Mouse (Mus musculus) embryonic stem cell, embryonic (primary cell): ENCODE measurements around the gene Unc13a.

ENCODE experiments used
- CTCF ChIA-PET, 4 experiments: fragments of 300-600 bp in 2 of 4; fragments of 350-600 bp in 2 of 4; sonication (Branson Sonifier 250); formaldehyde crosslinking; loops; one replicate each; lab custom pipeline; 2022; ENCODE audit warnings: inconsistent platforms in 2 of 4; lab: Charles Lee
- POLR2A ChIA-PET, 4 experiments: fragments of 300-600 bp in 2 of 4; fragments of 350-600 bp in 2 of 4; sonication (Branson Sonifier 250); formaldehyde crosslinking; loops; one replicate each; lab custom pipeline; 2022; ENCODE audit warnings: antibody characterized with exemption in 4 of 4, inconsistent platforms in 1 of 4; lab: Charles Lee

Gene Unc13a

DNA sequence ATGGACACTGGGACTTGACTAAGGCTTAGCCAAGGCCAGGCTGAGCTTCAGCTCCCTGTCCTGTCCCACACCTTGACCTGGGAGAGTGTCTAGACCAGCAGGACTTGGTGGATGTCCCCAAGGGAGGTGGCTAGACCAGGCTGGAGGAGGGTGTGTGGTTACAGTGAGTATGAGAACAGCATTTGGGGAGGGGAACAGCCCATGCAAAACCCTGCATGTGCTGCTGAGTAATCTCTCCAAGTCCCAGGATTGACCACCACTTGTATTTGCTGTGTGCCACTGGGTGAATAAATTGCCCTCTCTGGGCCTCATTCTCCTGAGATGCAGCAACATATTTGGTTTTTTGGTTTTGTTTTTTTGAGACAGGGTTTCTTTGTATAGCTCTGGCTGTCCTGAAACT is 73.2 kb downstream of the Unc13a start:
- ChIA-PET POLR2A (interaction anchor here in 2 of 4 experiments (0.8 to 3.9 kb wide), 9 partner anchors 13 to 40 kb away, joined by 3 to 17 read pairs (median 5); partner anchors contain the start of genes Colgalt1 (in 2 of the 2), Tmem221 (in 2 of the 2) and Slc27a1 (in 1 of the 2)), CTCF (interaction anchor here in 2 of 4 experiments (0.7 to 2.3 kb wide), 3 partner anchors 12 to 39 kb away, joined by 3 to 6 read pairs (median 3); partner anchors contain the start of gene Tmem221 (in 1 of the 2))

DNA sequence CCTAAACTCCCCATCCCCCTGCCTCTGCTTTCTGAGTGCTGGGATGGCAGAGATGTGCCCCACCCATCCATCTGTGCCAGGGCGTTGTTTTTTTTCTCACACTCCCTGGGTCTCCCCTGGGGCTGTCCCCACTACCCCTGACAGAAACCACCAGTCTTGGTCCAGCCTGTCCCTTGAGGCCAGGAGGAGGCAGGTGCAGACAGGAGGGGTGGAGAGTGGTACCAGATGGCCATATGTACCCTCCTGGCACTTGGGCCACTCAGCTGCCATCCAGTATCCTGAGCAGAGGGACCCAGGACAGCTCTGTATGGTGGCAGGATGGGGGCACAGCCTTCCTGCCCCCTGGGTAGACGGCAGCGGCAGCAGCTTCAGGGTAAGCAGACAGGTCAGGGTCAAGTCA is 74.1 kb downstream of the Unc13a start, which contains the start of gene Fam129c:
Fam129c (plus strand) TSS at position 198 of the 400 bp plus-strand sequence.
- ChIA-PET POLR2A (interaction anchor here in 2 of 4 experiments (1.0 to 3.9 kb wide), 4 partner anchors 14 to 39 kb away, joined by 5 to 17 read pairs (median 12); partner anchors contain the start of genes Colgalt1 (in 1 of the 2) and Tmem221 (in 1 of the 2)), CTCF (interaction anchor here in 3 of 4 experiments (0.6 to 3.3 kb wide), 3 partner anchors 34 to 896 kb away, joined by 5 to 37 read pairs (median 9); no protein-coding TSS in a partner anchor)

DNA sequence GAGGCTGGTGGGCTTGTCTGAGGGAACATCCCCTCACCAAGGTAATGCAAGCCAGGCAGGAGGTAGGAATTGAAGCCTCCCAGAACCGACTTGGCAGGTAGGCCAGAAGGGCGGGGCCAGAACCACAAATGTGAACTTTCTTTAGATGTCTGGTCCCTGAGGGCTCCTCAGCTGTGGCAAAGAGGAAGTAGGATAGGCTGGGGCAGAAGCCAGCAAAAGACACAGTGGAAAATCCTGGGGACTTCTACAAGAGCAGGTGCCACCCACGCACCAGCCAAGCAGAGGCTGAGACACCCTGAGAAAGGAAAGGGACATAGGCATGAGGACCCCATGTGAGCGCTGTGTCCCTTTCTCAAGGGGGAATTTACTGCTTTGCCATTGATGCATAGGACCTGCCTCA is 74.8 kb downstream of the Unc13a start:
- CTCF ChIA-PET: interaction anchor here (0.8 to 6.5 kb wide), 31 partner anchors 10 to 133 kb away, joined by 3 to 40 read pairs (median 5); partner anchors contain the start of genes Slc27a1 (in 2 of the 4), Colgalt1 (in 1 of the 4), Nxnl1 (in 1 of the 4) and Tmem221 (in 1 of the 4)
- POLR2A ChIA-PET: interaction anchor here in 3 of 4 experiments (0.9 to 6.7 kb wide), 12 partner anchors 14 to 38 kb away, joined by 3 to 104 read pairs (median 4); partner anchors contain the start of genes Colgalt1 (in 2 of the 3), Tmem221 (in 2 of the 3), Nxnl1 (in 1 of the 3) and Slc27a1 (in 1 of the 3)

DNA sequence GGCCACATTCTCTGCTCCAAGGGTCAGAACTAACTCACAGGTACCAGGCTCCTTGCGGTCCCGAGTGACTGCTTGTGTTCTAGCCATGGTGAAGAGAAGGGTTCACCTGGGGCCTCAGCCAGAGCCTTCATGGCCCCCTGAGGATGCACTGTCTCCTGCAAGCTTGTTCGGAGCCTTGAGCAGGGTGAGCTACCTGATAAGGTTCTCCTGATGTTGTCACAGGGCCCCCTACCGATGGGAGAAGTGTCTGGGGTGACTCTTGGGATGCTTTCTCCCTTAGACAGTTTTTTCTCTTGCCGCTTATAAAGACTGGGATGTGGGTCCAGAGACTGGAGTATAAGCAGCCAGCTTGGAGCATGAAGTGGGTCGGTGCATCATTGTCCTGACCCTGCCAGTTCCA is 75.2 kb downstream of the Unc13a start:
- ChIA-PET CTCF (interaction anchor here (0.6 to 6.5 kb wide), 54 partner anchors 9 to 190 kb away, joined by 3 to 40 read pairs (median 4); partner anchors contain the start of genes Colgalt1 (in 3 of the 4), Slc27a1 (in 3 of the 4), Tmem221 (in 2 of the 4) and Ankle1 (in 1 of the 4)), POLR2A (interaction anchor here (0.6 to 6.7 kb wide), 23 partner anchors 9 to 89 kb away, joined by 3 to 104 read pairs (median 3); partner anchors contain the start of genes Colgalt1 (in 2 of the 4), Tmem221 (in 2 of the 4), Nxnl1 (in 1 of the 4) and Slc27a1 (in 1 of the 4))

DNA sequence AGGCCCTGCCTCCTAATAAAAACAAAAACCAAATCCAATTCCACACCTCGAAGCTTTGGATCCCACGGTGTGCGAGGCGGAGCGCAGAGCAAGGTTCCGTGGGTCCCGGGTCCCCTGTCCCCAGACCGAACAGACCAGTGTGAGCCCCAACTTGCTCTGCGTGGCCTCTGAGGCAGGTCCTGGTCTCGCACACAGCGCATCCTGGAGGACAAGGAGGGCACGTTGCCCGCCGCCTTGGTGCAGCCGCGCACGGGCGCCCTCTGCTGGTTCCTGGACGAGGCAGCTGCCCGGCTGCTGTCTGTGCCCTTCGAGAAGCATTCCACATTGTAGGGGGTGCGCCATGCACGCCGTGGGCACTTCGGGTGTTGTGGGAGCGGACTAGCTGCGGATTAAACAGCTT is 75.7 kb downstream of the Unc13a start:
- ChIA-PET CTCF (interaction anchor here (0.6 to 6.5 kb wide), 54 partner anchors 9 to 190 kb away, joined by 3 to 40 read pairs (median 4); partner anchors contain the start of genes Colgalt1 (in 3 of the 4), Slc27a1 (in 3 of the 4), Tmem221 (in 2 of the 4) and Ankle1 (in 1 of the 4)), POLR2A (interaction anchor here (0.6 to 6.7 kb wide), 27 partner anchors 9 to 88 kb away, joined by 3 to 104 read pairs (median 3); partner anchors contain the start of genes Colgalt1 (in 2 of the 4), Slc27a1 (in 2 of the 4), Tmem221 (in 2 of the 4) and Nxnl1 (in 1 of the 4))

DNA sequence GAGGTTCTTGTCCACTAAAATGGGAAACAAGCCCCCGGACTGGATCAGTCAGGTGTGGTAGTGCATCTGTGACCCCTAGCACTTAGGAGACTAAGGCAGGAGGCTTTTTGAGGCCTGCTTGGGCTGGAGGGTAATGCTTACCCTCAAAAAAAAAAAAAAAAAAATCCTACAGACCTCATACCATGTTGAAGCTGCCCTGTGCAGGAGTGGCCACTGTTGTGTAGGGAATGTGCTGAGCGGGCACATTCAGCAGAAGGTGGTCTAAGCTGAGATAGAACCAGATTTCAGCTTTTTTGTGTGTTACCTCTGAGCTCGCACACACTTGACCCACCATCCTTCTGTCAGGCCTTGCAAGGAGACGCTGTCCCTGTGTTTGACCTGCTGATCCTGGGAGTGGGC is 77.2 kb downstream of the Unc13a start:
- POLR2A ChIA-PET: interaction anchor here in 3 of 4 experiments (0.6 to 6.7 kb wide), 13 partner anchors 9 to 82 kb away, joined by 3 to 104 read pairs (median 6); partner anchors contain the start of genes Slc27a1 (in 3 of the 3), Jak3 (in 1 of the 3) and Mvb12a (in 1 of the 3)

DNA sequence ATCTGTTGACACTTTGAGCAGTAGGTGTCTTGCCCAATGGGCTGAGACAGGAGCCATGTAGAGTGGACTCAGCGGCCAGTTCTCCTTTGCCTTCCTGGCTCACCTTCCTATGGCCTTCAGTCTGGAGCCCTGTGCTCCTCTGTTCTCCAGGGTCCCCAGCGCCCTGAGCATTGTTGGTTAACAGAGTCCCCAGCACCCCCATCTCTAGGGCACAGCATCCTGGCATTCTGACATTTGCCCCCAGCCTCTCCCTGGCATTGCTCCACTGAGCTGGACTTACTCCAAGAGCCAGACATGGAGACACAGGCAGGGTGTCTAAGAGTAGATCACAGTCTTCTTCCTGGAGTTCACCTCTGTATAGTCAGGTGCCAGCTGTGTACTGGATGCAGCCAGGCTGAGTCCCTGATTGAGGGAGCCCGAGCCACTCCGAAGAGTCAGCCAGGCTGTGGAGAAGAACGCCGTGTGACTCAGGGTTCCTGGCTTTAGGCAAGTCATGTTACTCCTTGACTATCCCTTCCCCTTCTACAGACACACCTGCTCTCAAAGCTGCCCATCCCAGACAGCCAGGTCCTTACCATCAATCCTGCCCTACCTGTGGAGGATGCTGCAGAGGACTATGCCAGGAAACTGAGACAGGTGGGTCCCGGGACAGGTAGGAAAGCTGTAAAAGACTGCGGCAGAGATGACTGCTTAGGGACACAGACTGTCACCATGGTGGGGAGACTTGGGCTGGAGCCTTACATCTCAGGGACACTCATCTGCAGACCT is 77.8 kb downstream of the Unc13a start:
- ChIA-PET POLR2A (interaction anchor here in 3 of 4 experiments (0.5 to 6.7 kb wide), 24 partner anchors 9 to 108 kb away, joined by 3 to 104 read pairs (median 5); partner anchors contain the start of genes Slc27a1 (in 3 of the 3), B3gnt3 (in 1 of the 3), Colgalt1 (in 1 of the 3) and Jak3 (in 1 of the 3)), CTCF (interaction anchor here in 3 of 4 experiments (0.7 to 6.5 kb wide), 11 partner anchors 9 to 86 kb away, joined by 3 to 40 read pairs (median 4); partner anchors contain the start of gene Slc27a1 (in 1 of the 3))

More for the DNA sequence above, 77.2 kb downstream of the Unc13a start:
- CTCF ChIA-PET: interaction anchor here in 3 of 4 experiments (0.6 to 6.5 kb wide), 12 partner anchors 9 to 1675 kb away, joined by 3 to 40 read pairs (median 5); partner anchors contain the start of gene Slc27a1 (in 1 of the 3)

DNA sequence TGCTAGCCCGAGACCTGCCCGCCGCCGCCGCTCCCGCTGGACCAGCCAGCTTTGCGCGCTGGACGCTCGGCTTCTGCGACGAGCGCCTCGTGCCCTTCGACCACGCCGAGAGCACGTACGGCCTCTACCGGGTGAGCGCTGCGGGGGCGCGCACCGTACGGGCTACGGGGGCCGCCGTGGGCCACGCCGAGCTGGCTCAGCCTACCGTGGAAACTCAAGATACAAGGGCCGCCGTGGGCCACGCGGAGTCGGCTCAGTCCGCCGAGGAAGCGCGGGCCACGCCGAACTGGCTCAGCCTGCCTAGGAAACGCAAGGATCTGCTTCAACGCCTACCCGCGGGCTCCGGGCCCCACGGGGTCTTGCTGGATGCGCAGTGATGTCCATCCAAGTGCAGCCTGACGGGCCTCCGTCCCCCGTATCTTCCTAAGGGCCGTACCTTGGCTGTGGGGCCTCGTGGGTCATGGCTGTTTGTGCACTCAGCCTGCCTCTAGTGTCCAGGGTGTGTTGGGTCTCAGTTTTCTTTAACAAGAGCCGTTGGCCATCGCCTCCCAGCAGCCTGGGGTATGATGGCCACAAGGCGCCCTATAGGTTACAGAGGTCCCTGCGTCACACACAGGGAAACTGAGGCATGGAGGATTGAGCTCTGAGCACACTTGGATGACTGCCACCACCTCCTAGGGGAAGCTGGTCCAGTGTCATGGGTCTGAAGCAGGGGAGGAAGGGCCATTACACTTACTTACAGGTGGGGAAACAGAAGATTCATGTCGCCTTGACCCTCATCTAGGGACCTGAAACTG is 79.0 kb downstream of the Unc13a start:
- CTCF ChIA-PET: interaction anchor here in 2 of 4 experiments (0.6 to 6.5 kb wide), 15 partner anchors 10 to 136 kb away, joined by 3 to 40 read pairs (median 7); partner anchors contain the start of genes Colgalt1 (in 1 of the 2), Slc27a1 (in 1 of the 2) and Tmem221 (in 1 of the 2)

DNA sequence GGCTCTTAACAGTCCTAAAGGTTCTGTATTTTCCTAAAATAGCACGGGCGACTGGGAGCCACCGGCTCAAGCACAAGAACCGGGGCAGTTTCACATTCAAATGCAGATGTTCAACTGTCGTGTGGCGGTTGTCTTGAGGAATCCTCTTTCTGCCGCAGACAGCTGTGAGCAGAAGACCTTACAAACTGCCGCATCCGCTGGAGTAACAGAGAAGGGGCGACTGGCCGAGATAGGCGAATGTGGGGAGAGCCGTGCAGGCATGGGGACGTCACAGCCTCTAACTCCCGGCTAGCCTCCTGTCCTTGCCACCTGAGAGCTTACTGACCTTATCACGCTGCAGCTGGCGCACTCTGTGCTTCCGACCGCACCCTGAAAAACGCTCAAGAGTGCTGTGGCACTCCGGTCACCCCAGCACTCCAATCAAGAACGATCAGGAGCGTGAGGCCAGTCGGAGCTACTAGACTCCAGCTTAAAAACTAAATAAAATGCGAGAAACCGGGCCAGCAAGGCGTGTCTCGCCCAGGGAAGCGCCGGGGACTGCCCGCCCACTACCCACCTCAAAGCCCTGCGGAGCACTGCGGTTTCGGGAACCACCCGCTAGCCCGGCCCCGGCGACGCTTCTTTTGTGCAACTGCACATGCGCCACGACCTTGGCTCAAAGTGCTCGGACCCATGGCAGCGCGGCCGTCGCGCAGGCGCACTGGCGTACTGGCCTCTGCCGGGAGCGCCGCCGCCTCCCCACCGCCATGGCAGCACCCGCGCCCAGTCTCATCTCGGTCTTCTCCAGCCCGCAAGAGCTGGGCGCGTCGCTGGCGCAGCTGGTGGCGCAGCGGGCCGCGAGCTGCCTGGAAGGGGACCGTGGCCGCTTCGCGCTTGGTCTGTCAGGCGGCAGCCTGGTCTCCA is 79.8 kb downstream of the Unc13a start, which contains the start of gene Pgls:
Pgls (plus strand) TSS at position 706 of the 903 bp plus-strand sequence.
- POLR2A ChIA-PET: interaction anchor here (0.5 to 6.7 kb wide), 44 partner anchors 8 to 945 kb away, joined by 3 to 104 read pairs (median 4); partner anchors contain the start of genes Colgalt1 (in 3 of the 4), Slc27a1 (in 3 of the 4), Tmem221 (in 3 of the 4) and Mvb12a (in 2 of the 4)
- CTCF ChIA-PET: interaction anchor here (0.6 to 6.5 kb wide), 15 partner anchors 11 to 137 kb away, joined by 3 to 40 read pairs (median 7); partner anchors contain the start of genes Colgalt1 (in 1 of the 4) and Slc27a1 (in 1 of the 4)

More for the DNA sequence above, 79.0 kb downstream of the Unc13a start:
- POLR2A ChIA-PET: interaction anchor here (0.6 to 6.7 kb wide), 43 partner anchors 10 to 330 kb away, joined by 3 to 104 read pairs (median 5); partner anchors contain the start of genes Colgalt1 (in 3 of the 4), Slc27a1 (in 3 of the 4), Tmem221 (in 2 of the 4) and Jak3 (in 1 of the 4)

DNA sequence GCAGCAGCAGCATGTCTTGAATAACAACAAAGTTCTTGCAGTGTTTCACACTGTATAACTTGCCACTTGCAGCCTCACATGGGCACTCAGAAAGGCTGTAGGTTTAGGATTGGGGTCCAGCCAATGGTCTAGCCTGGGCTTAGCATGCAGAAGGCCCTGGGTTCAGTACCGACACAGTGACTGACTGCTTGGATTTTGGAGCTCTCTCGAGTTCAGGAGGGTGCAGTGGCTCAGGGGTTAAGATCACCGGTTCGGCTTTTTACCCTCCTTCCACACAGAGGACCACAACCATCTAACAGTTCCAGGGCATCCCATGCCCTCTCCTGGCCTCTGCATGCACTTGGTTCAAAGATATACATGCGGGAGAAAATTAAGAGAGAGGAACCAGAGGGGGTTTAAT is 80.5 kb downstream of the Unc13a start:
- POLR2A ChIA-PET: interaction anchor here (0.7 to 6.7 kb wide), 29 partner anchors 9 to 332 kb away, joined by 3 to 104 read pairs (median 5); partner anchors contain the start of genes Colgalt1 (in 3 of the 4), Slc27a1 (in 3 of the 4), Tmem221 (in 3 of the 4) and Mvb12a (in 2 of the 4)
- CTCF ChIA-PET: interaction anchor here (0.6 to 6.5 kb wide), 13 partner anchors 11 to 80 kb away, joined by 3 to 40 read pairs (median 7); partner anchors contain the start of genes Colgalt1 (in 1 of the 4) and Slc27a1 (in 1 of the 4)

DNA sequence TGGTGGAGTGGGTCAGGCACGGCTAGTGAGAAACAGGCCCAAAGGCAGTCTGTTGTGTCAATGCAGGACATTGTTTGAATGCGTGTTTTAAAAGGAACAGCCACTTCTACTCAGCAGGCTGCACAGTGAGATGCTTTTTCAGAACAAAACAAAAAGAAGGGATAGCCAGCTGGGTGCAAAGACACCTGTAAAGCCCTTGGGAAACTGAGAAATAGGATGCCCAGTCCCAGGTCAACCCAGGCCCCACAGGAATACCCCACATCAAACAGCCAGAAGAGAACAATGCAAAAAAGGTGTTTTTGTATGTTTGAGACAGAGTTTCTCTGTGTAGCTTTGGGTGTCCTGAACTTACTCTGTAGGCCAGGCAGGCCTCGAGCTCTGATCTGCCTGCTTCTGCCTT is 82.8 kb downstream of the Unc13a start:
- POLR2A ChIA-PET: interaction anchor here in 2 of 4 experiments (0.8 to 4.0 kb wide), 9 partner anchors 8 to 41 kb away, joined by 3 to 20 read pairs (median 6); partner anchors contain the start of gene Slc27a1 (in 1 of the 2)
- CTCF ChIA-PET: interaction anchor here in 3 of 4 experiments (1.0 to 2.3 kb wide), 4 partner anchors 14 to 30 kb away, joined by 3 to 7 read pairs (median 4); no protein-coding TSS in a partner anchor

DNA sequence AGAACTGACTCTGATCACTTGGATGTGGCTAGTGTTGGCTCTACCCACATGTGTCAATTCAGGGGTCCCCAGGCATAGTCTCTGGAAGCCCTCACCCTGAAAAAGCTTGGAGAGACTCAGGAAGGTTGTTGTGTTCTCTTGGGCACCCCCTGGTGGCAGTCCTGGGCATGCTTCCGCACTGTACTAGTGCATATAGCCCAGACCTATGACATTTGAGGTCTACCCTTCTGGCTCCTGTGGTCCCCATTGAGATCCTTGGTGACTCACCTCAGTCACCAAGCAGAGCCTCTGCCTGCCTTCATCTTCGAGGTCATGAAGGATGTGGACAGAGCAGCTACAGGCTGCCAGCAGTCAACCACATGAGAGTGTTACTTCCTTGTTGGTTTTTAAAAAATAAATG is 84.7 kb downstream of the Unc13a start:
- POLR2A ChIA-PET: interaction anchor here in 3 of 4 experiments (0.8 to 4.0 kb wide), 10 partner anchors 8 to 43 kb away, joined by 3 to 20 read pairs (median 5); partner anchors contain the start of genes Colgalt1 (in 1 of the 3), Slc27a1 (in 1 of the 3) and Tmem221 (in 1 of the 3)
- CTCF ChIA-PET: interaction anchor here (0.6 to 2.0 kb wide), 15 partner anchors 9 to 742 kb away, joined by 3 to 12 read pairs (median 4); partner anchors contain the start of genes Slc27a1 (in 2 of the 4) and Tmem221 (in 1 of the 4)

DNA sequence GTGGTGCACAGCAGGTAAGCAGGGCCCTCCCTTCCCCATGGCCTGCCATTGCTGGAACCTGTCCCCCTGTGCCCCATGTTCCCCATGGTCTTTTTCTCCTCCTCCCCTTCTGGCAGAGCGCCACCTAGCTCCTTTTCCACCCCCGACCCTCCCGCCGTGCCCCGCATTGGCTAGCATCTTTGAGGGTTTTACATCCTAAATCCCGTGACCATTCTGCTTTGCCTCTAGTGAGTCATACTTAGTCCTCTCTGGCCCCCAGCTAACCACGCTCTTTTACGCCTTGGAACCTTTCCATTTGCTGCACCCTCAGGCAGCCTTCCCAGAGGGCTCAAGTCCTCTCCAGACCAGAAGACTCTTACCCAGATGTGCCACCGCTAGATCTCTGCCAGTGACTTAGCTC is 91.4 kb downstream of the Unc13a start:
- POLR2A ChIA-PET: interaction anchor here in 3 of 4 experiments (0.5 to 5.8 kb wide), 27 partner anchors 9 to 738 kb away, joined by 3 to 78 read pairs (median 5); partner anchors contain the start of genes Pgls (in 3 of the 3), Slc27a1 (in 2 of the 3), Colgalt1 (in 1 of the 3) and Fcho1 (in 1 of the 3)

More for the DNA sequence above, 91.4 kb downstream of the Unc13a start:
- CTCF ChIA-PET: interaction anchor here (0.6 to 4.2 kb wide), 22 partner anchors 10 to 115 kb away, joined by 3 to 40 read pairs (median 4); partner anchors contain the start of genes Tmem221 (in 2 of the 4), Colgalt1 (in 1 of the 4), Mrpl34 (in 1 of the 4) and Pgls (in 1 of the 4)
